Mouse (Mus musculus) embryonic facial prominence, embryonic 12.5 days (tissue): Measurements from ENCODE around the gene Bcam. TPM values are rescaled to one million over a fixed set of nuclear protein-coding genes. Genes with fewer than 3 reads are reported as not detected.

ENCODE experiments used
- ATAC-seq: fragments of 200-750 bp; cut with Nextera tagmentation; 2 replicates; pipeline ENCODE4 v1.8.0; 2017; ENCODE audit not compliant: insufficient number of reproducible peaks, insufficient read depth, low FRiP score, low TSS enrichment
- H3K27ac ChIP-seq: fragments of 300-500 bp; sonication (generic); 2 replicates; pipeline ENCODE4 v1.5.1; 2016; ENCODE audit warnings: mild to moderate bottlenecking
- H3K27me3 ChIP-seq: fragments of 300-500 bp; sonication (generic); 2 replicates; pipeline ENCODE4 v1.6.1; 2016; ENCODE audit warnings: mild to moderate bottlenecking, moderate library complexity
- H3K36me3 ChIP-seq: fragments of 300-500 bp; sonication (generic); 2 replicates; pipeline ENCODE4 v1.6.1; 2016; ENCODE audit warnings: mild to moderate bottlenecking
- H3K4me1 ChIP-seq: fragments of 300-500 bp; sonication (generic); 2 replicates; pipeline ENCODE4 v1.6.1; 2016
- H3K4me2 ChIP-seq: fragments of 300-500 bp; sonication (generic); replicated peaks from 2 replicates; pipeline ENCODE4 v1.6.1; 2016; ENCODE audit warnings: mild to moderate bottlenecking, moderate library complexity
- H3K4me3 ChIP-seq: fragments of 300-500 bp; sonication (generic); 2 replicates; pipeline ENCODE4 v1.5.1; 2016; ENCODE audit warnings: mild to moderate bottlenecking
- H3K9ac ChIP-seq: fragments of 300-500 bp; sonication (generic); 2 replicates; pipeline ENCODE4 v1.6.1; 2016; ENCODE audit warnings: mild to moderate bottlenecking, moderate library complexity
- H3K9me3 ChIP-seq: fragments of 300-500 bp; sonication (generic); 2 replicates; pipeline ENCODE4 v1.6.1; 2016; ENCODE audit warnings: mild to moderate bottlenecking, moderate library complexity
- WGBS: fragments of 180-500 bp; shearing (Covaris S2); methylation state at CpG from one replicate; pipeline ENCODE4 v1.1.7; 2016; 5-methylcytosine and 5-hydroxymethylcytosine counted together
- polyA plus RNA-seq: library from polyadenylated mRNA; unstranded; fragments of >200 nt; fragmentation: Nextera tagmentation; extraction: Ambion mirVana; gene quantifications from 2 replicates; pipeline ENCODE4 v1.2.1, GENCODE M21; 2016

Gene Bcam
- polyA plus RNA-seq, 1 experiment from 2014 or later, result 62.3 TPM

- Histone ChIP-seq H3K4me2 (peak overlapping the region; percentile 50), H3K4me3 (0 out of 2 replicates have a peak overlapping the region, but pooled peaks have one; percentile 4), H3K9ac (no peak overlapping the region), H3K27ac (0 out of 2 replicates have a peak overlapping the region, but pooled peaks have one; percentile 86), H3K36me3 (peaks cover 52% of the 10 kb centered on the region), H3K4me1 (peaks cover 18% of the 10 kb centered on the region; the same call in 1 of the 2 replicates), H3K27me3 (no peaks in the 10 kb centered on the region), H3K9me3 (peaks cover 15% of the 10 kb centered on the region)
- no peak for ATAC-seq
- 77% methylated on average over 2 of the region's 2 CpGs for WGBS
Observed at GRCm38 (mm10) chr7:19716822-19717221, 54.0 kb downstream of the Bcam start.

- peaks cover 18% of the 10 kb centered on the region; the same call in 1 of the 2 replicates for H3K4me1 ChIP-seq
- peaks cover 9% of the 10 kb centered on the region for H3K9me3 ChIP-seq
- H3K36me3 ChIP-seq, result peaks cover 51% of the 10 kb centered on the region
- peak overlapping the region; percentile 86 for H3K27ac ChIP-seq
- 8% methylated on average over 18 of the region's 18 CpGs for WGBS
- peak overlapping the region; percentile 27 for H3K4me3 ChIP-seq
- H3K27me3 ChIP-seq, result no peaks in the 10 kb centered on the region
- no peak overlapping the region for H3K9ac ChIP-seq
- no peak for ATAC-seq
- H3K4me2 ChIP-seq, result peak overlapping the region; percentile 50
Observed at GRCm38 (mm10) chr7:19716055-19716682, 54.6 kb downstream of the Bcam start.

GRCm38 (mm10) chr7:19715239-19716054 is 55.4 kb downstream of the Bcam start, which contains the start of gene Tomm40:
TSS of gene Tomm40 (minus strand) at chr7:19715438.
- Histone ChIP-seq H3K9ac (peak within 1 kb of the TSS; percentile 97), H3K4me3 (peak within 1 kb of the TSS; percentile 100), H3K4me1 (peaks cover 18% of the 10 kb centered on the region; the same call in 1 of the 2 replicates), H3K27me3 (no peaks in the 10 kb centered on the region), H3K4me2 (peak within 1 kb of the TSS; percentile 76), H3K9me3 (peaks cover 1% of the 10 kb centered on the region; the same call in 1 of the 2 replicates), H3K36me3 (peaks cover 50% of the 10 kb centered on the region), H3K27ac (peak within 1 kb of the TSS; percentile 86)
- ATAC-seq, result peak; percentile 99
- under 1% methylated on average over 59 of the region's 59 CpGs for WGBS

- WGBS, result under 1% methylated on average over 39 of the region's 39 CpGs
- H3K36me3 ChIP-seq, result peaks cover 48% of the 10 kb centered on the region
Observed at GRCm38 (mm10) chr7:19714836-19715235, 56.0 kb downstream of the Bcam start.

GRCm38 (mm10) chr7:19713598-19713997 is 57.2 kb downstream of the Bcam start:
- no peak overlapping the region for H3K9ac ChIP-seq
- ATAC-seq, result no peak
- H3K36me3 ChIP-seq, result peaks cover 49% of the 10 kb centered on the region
- WGBS, result 90% methylated on average over 9 of the region's 9 CpGs
- H3K4me1 ChIP-seq, result peaks cover 18% of the 10 kb centered on the region; the same call in 1 of the 2 replicates
- no peak overlapping the region for H3K27ac ChIP-seq
- H3K4me3 ChIP-seq, result no peak overlapping the region
- no peaks in the 10 kb centered on the region for H3K27me3 ChIP-seq
- H3K4me2 ChIP-seq, result 0 out of 2 replicates have a peak overlapping the region, but pooled peaks have one; percentile 76
- no peaks in the 10 kb centered on the region for H3K9me3 ChIP-seq

More at GRCm38 (mm10) chr7:19714836-19715235, 56.0 kb downstream of the Bcam start:
- peak overlapping the region; percentile 76 for H3K27ac ChIP-seq
- ATAC-seq, result no peak
- H3K9ac ChIP-seq, result peak overlapping the region; percentile 97
- H3K9me3 ChIP-seq, result no peaks in the 10 kb centered on the region
- peak overlapping the region; percentile 100 for H3K4me3 ChIP-seq
- no peaks in the 10 kb centered on the region for H3K27me3 ChIP-seq
- peak overlapping the region; percentile 76 for H3K4me2 ChIP-seq
- H3K4me1 ChIP-seq, result peaks cover 18% of the 10 kb centered on the region; the same call in 1 of the 2 replicates

- peaks cover 18% of the 10 kb centered on the region; the same call in 1 of the 2 replicates for H3K4me1 ChIP-seq
- H3K9me3 ChIP-seq, result no peaks in the 10 kb centered on the region
- H3K27ac ChIP-seq, result no peak overlapping the region
- no peaks in the 10 kb centered on the region for H3K27me3 ChIP-seq
- 58% methylated on average over 4 of the region's 4 CpGs for WGBS
- H3K36me3 ChIP-seq, result peaks cover 50% of the 10 kb centered on the region
- H3K4me3 ChIP-seq, result no peak overlapping the region
- no peak overlapping the region for H3K4me2 ChIP-seq
- ATAC-seq, result no peak
- no peak overlapping the region for H3K9ac ChIP-seq
Observed at GRCm38 (mm10) chr7:19713196-19713595, 57.6 kb downstream of the Bcam start.

- no peak for ATAC-seq
- H3K27me3 ChIP-seq, result no peaks in the 10 kb centered on the region
- no peaks in the 10 kb centered on the region for H3K9me3 ChIP-seq
- H3K4me3 ChIP-seq, result no peak overlapping the region
- H3K27ac ChIP-seq, result no peak overlapping the region
- H3K4me2 ChIP-seq, result no peak overlapping the region
- no peak overlapping the region for H3K9ac ChIP-seq
- 82% methylated on average over 4 of the region's 4 CpGs for whole genome bisulfite sequencing
- peaks cover 18% of the 10 kb centered on the region; the same call in 1 of the 2 replicates for H3K4me1 ChIP-seq
- peaks cover 52% of the 10 kb centered on the region for H3K36me3 ChIP-seq
Observed at GRCm38 (mm10) chr7:19712414-19712813, 58.4 kb downstream of the Bcam start.

GRCm38 (mm10) chr7:19710650-19711049 is 60.2 kb downstream of the Bcam start:
- Histone ChIP-seq H3K4me2 (no peak overlapping the region), H3K9me3 (no peaks in the 10 kb centered on the region), H3K36me3 (peaks cover 58% of the 10 kb centered on the region), H3K4me1 (peaks cover 10% of the 10 kb centered on the region; the same call in 1 of the 2 replicates), H3K27me3 (no peaks in the 10 kb centered on the region), H3K4me3 (no peak overlapping the region), H3K9ac (no peak overlapping the region), H3K27ac (no peak overlapping the region)
- 94% methylated on average over 10 of the region's 10 CpGs for WGBS
- ATAC-seq, result no peak

Other genes with a start within 250 kb of the Bcam start
- 36.0 and 40.6 TPM in 2 replicates for gene Ppp1r37, start 207.9 kb downstream of the Bcam start, polyA plus RNA-seq
- gene Zfp296, start 193.7 kb downstream of the Bcam start, polyA plus RNA-seq, result 0.17 and 0.36 TPM in 2 replicates
- gene Gemin7, start 193.4 kb downstream of the Bcam start, polyA plus RNA-seq, result 150 and 164 TPM in 2 replicates
- gene Clasrp, start 166.5 kb downstream of the Bcam start, polyA plus RNA-seq, result 72.7 and 80.7 TPM in 2 replicates
- gene Relb, start 141.6 kb downstream of the Bcam start, polyA plus RNA-seq, result 8.0 and 8.5 TPM in 2 replicates
- 93.9 and 95.0 TPM in 2 replicates for gene Clptm1, start 106.0 kb downstream of the Bcam start, polyA plus RNA-seq
- gene Apoc2, start 93.1 kb downstream of the Bcam start, polyA plus RNA-seq, result 0.74 and 0.83 TPM in 2 replicates
- gene Gm44805, start 89.6 kb downstream of the Bcam start, polyA plus RNA-seq, result not detected in 2 replicates
- not detected in 2 replicates for gene Apoc4, start 89.5 kb downstream of the Bcam start, polyA plus RNA-seq
- 6.1 and 6.4 TPM in 2 replicates for gene Apoc1, start 78.4 kb downstream of the Bcam start, polyA plus RNA-seq
- gene Apoe, start 71.8 kb downstream of the Bcam start, polyA plus RNA-seq, result 200 and 220 TPM in 2 replicates
- gene Tomm40, start 55.6 kb downstream of the Bcam start, polyA plus RNA-seq, result 163 and 174 TPM in 2 replicates
- gene Nectin2, start 20.5 kb downstream of the Bcam start, polyA plus RNA-seq, result 95.3 and 97.6 TPM in 2 replicates
- gene Cblc, start 25.8 kb upstream of the Bcam start, polyA plus RNA-seq, result 4.4 and 4.8 TPM in 2 replicates
- gene Bcl3, start 51.8 kb upstream of the Bcam start, polyA plus RNA-seq, result 2.2 TPM in 2 replicates
- 0.20 and 0.62 TPM in 2 replicates for gene Gm19345, start 81.0 kb upstream of the Bcam start, polyA plus RNA-seq
- gene Ceacam16, start 90.3 kb upstream of the Bcam start, polyA plus RNA-seq, result not detected in 2 replicates
- not detected in 2 replicates for gene Ceacam19, start 116.9 kb upstream of the Bcam start, polyA plus RNA-seq
- 9.3 and 10.7 TPM in 2 replicates for gene Pvr, start 150.1 kb upstream of the Bcam start, polyA plus RNA-seq
- 0.41 TPM in 1 of 2 replicates, not detected in the other for gene Igsf23, start 179.7 kb upstream of the Bcam start, polyA plus RNA-seq
- gene Ceacam20, start 194.4 kb upstream of the Bcam start, polyA plus RNA-seq, result not detected in 2 replicates
- not detected in 2 replicates for gene Nlrp9b, start 220.4 kb upstream of the Bcam start, polyA plus RNA-seq